Mouse (Mus musculus): ENCODE results near the gene Actn1. TPM values are rescaled to one million over a fixed set of nuclear protein-coding genes. Genes with fewer than 3 reads are reported as not detected.

The Actn1 gene
- total RNA-seq, 2 experiments from 2014 or later: 125 to 145 TPM

DNA sequence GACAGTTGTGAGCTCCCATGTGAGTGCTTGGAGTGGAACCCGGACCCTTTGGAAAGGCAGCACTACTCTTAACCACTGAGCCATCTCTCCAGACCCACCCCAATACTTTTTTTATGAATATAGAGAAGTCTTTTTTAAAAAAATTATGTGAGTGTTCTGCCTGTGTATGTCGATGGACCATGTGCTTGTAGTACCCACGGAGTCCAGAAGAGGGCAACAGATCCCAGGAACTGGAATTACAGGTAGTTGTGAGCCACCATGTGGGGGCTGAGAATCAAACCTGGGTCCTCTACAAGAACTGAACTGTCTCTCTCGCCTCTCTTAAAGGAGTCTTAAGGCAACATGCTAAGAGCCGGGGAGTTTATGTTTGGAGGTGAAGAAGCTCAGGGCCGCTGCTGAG lies 108.3 kb downstream of the Actn1 start:
- no peak for DNase-seq (ENCODE audit: low spot score in 2 of 2)
- intact Hi-C loops (cut with DNase I): loop anchor here (10.0 kb wide), 2 partner anchors 313 to 573 kb away; partner anchors contain the start of gene Exd2

DNA sequence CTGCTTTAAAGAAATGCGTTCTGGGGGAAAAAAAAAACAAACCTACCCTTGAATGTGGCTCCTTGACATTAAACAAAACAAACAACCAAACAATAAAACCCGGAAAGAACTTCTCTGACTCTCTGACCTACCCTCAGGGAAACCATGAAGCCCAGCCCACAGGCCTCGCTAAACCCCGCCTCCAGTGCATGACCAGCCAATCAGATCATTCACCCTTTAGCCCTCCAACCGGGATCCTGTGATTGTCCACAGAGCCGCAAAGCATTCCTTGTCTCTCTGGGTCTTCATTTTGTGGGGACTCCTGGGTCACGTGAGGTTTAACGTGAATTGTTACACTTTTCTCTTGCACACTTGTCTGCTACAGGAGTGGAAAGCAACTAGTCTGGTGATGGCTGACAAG lies 109.5 kb downstream of the Actn1 start:
- no peak for DNase-seq (ENCODE audit: low spot score in 2 of 2)
- intact Hi-C loops (cut with DNase I): loop anchor here (10.0 kb wide), 2 partner anchors 314 to 574 kb away; partner anchors contain the start of gene Exd2

- DNase-seq (ENCODE audit: low spot score in 2 of 2): no peak
- intact Hi-C loops (cut with DNase I): no loop called here
Measured at GRCm38 (mm10) chr12:80147563-80148214, 112.5 kb downstream of the Actn1 start.

GRCm38 (mm10) chr12:80146227-80147223 lies 113.6 kb downstream of the Actn1 start:
- intact Hi-C loops (cut with DNase I): no loop called here
- DNase-seq (ENCODE audit: low spot score in 2 of 2): peak; percentile 80

DNA sequence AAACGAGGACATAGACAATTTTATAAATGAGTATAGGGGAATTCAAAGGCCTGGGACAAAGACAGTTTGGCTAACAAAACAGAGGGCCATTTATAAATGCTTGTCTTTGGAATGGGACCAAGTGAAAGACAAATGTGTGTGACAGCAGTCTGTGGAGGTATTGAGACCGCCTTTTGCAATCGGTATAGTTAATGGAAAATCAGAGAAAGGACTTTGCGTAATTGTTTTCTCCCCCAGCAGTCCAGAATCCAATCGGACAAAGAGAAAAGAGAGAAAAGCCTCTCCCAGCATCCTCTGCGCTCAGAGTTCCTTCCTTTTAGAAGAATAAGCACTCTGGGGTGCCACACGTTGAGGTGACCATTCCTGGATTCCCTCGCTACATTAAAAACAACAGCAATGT lies 114.8 kb downstream of the Actn1 start:
- intact Hi-C loops (cut with DNase I): no loop called here
- DNase-seq (ENCODE audit: low spot score in 2 of 2): no peak

DNA sequence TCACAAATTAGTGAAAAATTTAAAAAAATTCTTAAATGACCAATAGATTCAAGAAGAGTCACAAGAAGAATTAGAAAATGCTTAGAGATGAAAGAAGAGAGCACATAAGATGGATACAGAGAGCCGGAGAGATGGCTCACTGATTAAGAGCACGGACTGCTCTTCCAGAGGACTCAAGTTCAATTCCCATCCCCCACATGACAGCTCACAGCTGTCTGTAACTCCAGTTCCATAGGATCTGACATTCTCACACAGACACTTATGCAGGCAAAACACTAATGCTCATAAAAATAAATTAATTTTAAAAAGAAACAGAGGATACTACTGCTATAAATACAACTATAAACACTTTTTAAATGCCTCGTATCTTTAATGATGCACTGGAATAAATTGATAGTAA lies 115.3 kb downstream of the Actn1 start:
- DNase-seq (ENCODE audit: low spot score in 2 of 2): no peak
- intact Hi-C loops (cut with DNase I): no loop called here

DNA sequence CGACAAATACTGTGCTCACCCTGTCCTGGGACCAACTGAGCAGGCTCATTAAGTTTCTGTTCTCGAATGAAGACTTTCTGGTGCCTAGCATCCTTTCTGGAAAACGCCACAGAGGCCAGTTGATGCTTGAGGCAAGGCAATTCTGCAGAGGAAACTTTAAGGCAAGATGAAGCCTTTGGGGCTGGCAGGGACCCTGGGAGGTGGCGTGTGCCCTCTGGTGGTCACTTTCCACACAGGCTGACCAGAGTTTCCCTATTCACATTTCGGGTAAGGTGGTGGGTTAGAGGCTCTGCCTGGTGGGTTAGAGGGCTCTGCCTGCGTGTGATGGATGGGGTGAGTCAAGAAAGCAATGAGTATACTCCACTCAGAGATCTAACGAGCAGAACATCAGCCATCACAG lies 118.7 kb downstream of the Actn1 start:
- peak in 1 of 2 experiments; percentile 62 for DNase-seq (ENCODE audit: low spot score in 2 of 2)
- intact Hi-C loops (cut with DNase I): loop anchor here (2.0 kb wide), 1 partner anchor 783 kb away; no protein-coding TSS in a partner anchor

DNA sequence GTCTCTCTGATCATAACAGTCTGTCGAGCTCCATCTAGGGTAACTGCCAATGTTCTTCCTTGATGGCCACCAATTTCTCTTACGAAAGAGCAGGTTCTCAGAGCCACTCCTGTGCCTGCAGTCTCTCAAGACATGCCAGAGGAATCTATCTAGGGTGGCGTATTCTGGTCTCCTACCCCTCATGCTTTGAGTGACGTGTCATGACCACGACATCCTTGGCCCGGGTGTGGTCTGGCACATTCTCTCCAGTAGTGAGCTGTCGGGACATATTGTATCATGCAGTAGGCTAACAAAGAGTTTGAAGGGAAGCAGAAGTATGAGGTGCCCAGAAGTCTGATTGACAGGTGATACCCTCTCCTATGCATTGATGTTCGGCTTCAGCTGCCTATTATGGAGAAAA lies 119.2 kb downstream of the Actn1 start:
- DNase-seq (ENCODE audit: low spot score in 2 of 2): no peak
- intact Hi-C loops (cut with DNase I): loop anchor here (2.0 kb wide), 1 partner anchor 782 kb away; no protein-coding TSS in a partner anchor

DNA sequence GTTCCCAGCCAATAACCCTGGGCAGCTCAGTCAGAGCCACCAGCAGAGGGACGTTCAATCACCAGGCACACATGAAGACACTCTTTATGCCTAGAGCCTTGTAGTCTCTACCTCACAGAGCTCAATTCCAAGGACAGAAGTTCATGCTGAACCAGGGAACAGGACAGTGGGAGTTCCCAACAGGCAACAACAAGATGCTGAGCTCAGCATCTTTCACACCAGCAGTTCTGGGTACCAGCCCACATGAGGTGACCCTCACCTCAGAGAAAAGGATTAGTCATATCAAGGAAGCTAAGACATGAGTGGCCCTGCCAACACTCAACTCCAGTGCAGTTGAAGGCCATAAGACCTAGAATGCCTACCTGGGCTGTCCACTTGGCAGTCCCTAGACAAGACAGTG lies 122.4 kb downstream of the Actn1 start:
- DNase-seq (ENCODE audit: low spot score in 2 of 2): no peak
- intact Hi-C loops (cut with DNase I): loop anchor here (10.0 kb wide), 1 partner anchor 613 kb away; no protein-coding TSS in a partner anchor

- intact Hi-C loops (cut with DNase I): loop anchor here (10.0 kb wide), 1 partner anchor 612 kb away; no protein-coding TSS in a partner anchor
- DNase-seq (ENCODE audit: low spot score in 2 of 2): no peak
Measured at GRCm38 (mm10) chr12:80137246-80137645, 122.9 kb downstream of the Actn1 start.

GRCm38 (mm10) chr12:80136264-80136930 lies 123.8 kb downstream of the Actn1 start:
- intact Hi-C loops (cut with DNase I): loop anchor here (10.0 kb wide), 1 partner anchor 612 kb away; no protein-coding TSS in a partner anchor
- DNase-seq (ENCODE audit: low spot score in 2 of 2): peak in 1 of 2 experiments; percentile 46

DNA sequence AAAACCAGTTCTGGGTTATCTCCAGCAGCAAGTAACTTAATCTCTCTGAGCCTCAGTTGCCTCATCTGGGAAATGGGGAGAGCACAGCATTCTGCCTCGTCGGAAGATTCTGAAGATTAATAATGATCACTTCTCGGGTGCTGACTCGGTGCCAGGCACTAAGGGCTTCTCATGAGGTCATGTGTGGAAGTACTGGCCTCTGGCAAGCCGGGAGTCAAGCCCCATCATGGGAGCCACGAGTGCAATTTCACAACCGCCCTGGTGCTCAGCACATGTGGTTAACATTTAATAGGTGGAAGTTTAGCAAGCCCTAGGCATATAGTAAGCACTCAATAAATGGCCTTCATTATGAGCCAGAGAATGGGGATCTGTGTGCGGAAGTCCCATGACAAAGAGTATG lies 125.0 kb downstream of the Actn1 start:
- DNase-seq (ENCODE audit: low spot score in 2 of 2): no peak
- intact Hi-C loops (cut with DNase I): loop anchor here (10.0 kb wide), 1 partner anchor 610 kb away; no protein-coding TSS in a partner anchor

DNA sequence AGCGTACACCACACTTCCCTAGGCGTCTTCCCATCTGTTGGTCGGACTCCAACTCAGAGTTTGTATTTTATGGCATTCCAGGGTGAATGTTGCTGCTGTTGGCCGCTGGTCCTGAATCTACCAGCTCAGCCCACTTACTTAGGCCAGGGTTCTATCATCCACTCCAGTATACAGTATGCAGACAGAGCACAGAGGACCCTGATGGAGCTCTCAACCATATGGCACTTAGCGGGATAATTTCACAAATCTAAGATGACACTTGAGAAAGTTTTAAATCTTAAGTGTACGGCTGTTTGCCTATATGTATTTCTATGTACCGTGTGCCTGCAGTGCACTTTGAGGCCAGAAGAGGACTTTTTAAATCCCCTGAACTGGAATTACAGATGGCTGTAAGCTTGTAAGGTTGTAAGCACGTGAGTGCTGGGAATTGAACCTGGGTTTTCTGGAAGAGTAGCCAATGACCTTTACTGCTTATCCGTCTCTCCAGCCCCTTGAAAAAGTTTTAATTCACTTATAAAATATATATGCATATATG lies 127.1 kb downstream of the Actn1 start:
- intact Hi-C loops (cut with DNase I): loop anchor here (10.0 kb wide), 1 partner anchor 608 kb away; no protein-coding TSS in a partner anchor
- DNase-seq (ENCODE audit: low spot score in 2 of 2): no peak

DNA sequence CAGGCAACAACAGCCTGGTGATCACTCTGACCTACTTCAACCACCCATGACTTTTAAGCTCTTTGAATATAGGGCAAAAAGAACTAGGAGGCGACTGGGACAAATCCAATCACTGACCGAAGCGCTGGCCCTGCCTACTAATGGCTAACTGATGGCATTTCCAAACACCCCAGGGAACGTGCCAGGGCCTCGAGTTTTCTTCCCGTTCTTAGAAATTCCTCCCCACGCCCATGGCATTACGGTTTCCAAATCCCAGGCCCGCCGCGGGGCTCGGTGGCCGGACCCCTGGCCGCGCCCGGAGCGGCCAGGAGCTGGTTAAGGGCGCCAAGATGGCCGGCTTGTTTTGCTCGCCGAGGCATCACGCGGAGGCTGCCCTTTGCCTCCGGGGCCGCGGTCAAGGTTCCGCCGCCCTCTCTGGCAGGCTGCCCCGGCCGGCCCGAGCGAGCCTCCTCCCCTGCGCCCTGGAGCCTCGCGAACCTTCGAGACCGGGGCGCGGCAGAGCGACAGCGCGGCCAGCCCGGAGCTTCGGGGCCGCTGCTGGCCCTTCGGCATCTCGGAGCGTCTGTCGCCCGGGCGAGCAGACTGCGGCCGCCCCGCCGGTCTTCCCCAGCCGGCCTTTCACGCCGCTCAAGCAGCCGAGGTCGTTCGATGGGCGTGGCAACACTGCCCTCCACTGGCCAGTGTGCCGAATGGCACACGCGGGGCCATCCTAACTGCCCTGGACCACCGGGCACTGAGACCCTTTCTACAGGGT lies 127.7 kb downstream of the Actn1 start:
- intact Hi-C loops (cut with DNase I): loop anchor here (1.0 to 10.0 kb wide), 3 partner anchors 61 to 608 kb away; no protein-coding TSS in a partner anchor
- DNase-seq (ENCODE audit: low spot score in 2 of 2): peak; percentile 67 to 80

DNA sequence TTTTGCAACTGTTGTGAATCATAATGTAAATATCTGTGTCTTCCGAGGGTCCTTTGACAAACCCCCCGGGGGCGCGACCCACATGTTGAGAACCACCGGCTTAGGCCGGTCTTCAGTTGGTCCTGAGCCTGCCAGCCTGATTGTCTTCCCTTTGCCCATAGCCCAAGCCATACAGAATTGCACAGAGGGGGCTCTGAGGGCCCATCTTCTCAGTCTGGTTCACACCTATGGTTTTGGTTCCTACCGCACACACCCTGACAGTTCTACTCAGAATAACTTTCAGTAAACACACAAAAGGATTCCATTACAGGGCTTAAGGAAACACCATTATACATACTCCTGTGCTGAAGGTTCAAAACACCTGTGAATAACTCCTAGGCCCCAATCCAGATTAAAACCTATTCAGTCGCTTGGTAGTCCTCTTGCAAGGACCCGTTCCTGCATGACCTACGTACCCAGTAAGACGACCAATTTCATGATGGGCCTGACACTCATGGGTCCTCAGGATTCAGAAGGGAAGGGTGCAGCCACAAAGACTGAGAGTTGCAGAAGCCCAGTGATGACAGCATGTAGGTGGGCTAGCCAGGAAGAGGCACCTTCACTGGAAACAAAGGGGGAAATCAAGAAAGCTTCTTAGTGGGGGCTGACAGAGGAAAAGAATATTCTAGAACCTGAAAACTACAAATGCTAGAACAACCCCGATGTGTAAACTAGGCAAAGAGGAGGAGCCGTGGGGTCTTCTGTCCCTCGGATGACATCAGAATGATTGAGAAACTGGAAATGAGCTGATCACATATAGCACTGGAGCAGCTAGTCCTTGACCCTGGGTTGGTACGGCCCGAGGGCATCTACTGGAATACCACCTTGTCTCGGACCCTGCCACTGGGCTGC lies 128.6 kb downstream of the Actn1 start:
- intact Hi-C loops (cut with DNase I): loop anchor here (1.0 to 10.0 kb wide), 3 partner anchors 60 to 607 kb away; no protein-coding TSS in a partner anchor
- no peak for DNase-seq (ENCODE audit: low spot score in 2 of 2)

GRCm38 (mm10) chr12:80130558-80131358 lies 129.4 kb downstream of the Actn1 start:
- no peak for DNase-seq (ENCODE audit: low spot score in 2 of 2)
- intact Hi-C loops (cut with DNase I): loop anchor here (10.0 kb wide), 1 partner anchor 606 kb away; no protein-coding TSS in a partner anchor
